Mouse (Mus musculus): ENCODE measurements around the gene Dad1. TPM values are rescaled to one million over a fixed set of nuclear protein-coding genes. Genes with fewer than 3 reads are reported as not detected.

The Dad1 gene
- polyA plus RNA-seq, 1 experiment from 2014 or later = 237 TPM

DNA sequence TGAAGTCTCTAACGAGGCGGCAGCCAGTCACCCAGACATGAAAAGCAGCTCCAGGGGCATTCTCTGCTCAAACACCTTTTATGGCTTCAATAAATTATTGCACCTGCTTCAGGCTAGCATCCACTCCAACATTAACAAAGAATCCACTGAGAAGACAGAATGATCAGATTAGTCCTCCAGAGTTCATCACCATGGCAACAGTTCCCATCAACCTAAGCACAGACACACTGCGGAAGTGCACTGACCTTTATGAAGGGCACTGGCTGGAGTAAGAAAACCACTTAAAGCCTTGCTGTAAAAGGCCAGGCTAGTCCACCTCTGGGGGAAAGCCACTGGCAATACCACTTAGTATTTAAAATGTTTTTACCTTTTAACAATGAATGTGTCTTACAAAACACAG is 9.7 kb downstream of the Dad1 start:
- H3K36me3 ChIP-seq = peaks cover 91% of the 10 kb centered on the region
- no peak overlapping the region for H3K27ac ChIP-seq
- H3K4me2 ChIP-seq = no peak overlapping the region
- 89% methylated on average over 3 of the region's 3 CpGs for WGBS (ENCODE audit: insufficient replicate concordance)
- H3K27me3 ChIP-seq (replicated peaks) = no peaks in the 10 kb centered on the region
- H3K9ac ChIP-seq = no peak overlapping the region
- H3K9me3 ChIP-seq (replicated peaks) = no peaks in the 10 kb centered on the region
- no peak for ATAC-seq
- no peak overlapping the region for H3K4me3 ChIP-seq
- peaks cover 12% of the 10 kb centered on the region for H3K4me1 ChIP-seq

DNA sequence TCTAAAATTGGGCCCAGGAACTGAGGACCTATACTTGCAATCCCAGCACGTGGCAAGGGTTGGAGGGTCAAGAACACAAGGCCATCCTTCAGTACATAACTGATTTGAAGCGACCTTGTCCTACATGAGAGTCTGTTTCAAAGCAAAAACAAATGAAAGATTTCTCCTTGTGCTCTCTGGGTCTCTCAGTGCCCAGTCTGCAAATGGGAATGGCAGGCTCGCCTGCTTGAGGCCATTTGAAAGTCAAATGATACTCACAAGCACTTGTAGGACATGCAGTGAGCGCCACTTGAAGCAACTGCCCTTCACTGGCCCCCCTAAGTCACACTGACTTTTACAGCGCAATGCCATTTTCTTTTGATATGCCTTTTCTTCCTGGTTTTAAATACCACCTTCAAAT is 13.4 kb downstream of the Dad1 start:
- H3K9ac ChIP-seq = no peak overlapping the region
- no peaks in the 10 kb centered on the region for H3K4me1 ChIP-seq
- H3K36me3 ChIP-seq = peaks cover 91% of the 10 kb centered on the region
- ATAC-seq = no peak
- no peak overlapping the region for H3K4me2 ChIP-seq
- H3K27ac ChIP-seq = no peak overlapping the region
- no peaks in the 10 kb centered on the region for H3K27me3 ChIP-seq (replicated peaks)
- no peak overlapping the region for H3K4me3 ChIP-seq
- H3K9me3 ChIP-seq (replicated peaks) = no peaks in the 10 kb centered on the region
- 82% methylated on average over 5 of the region's 5 CpGs for WGBS (ENCODE audit: insufficient replicate concordance)

DNA sequence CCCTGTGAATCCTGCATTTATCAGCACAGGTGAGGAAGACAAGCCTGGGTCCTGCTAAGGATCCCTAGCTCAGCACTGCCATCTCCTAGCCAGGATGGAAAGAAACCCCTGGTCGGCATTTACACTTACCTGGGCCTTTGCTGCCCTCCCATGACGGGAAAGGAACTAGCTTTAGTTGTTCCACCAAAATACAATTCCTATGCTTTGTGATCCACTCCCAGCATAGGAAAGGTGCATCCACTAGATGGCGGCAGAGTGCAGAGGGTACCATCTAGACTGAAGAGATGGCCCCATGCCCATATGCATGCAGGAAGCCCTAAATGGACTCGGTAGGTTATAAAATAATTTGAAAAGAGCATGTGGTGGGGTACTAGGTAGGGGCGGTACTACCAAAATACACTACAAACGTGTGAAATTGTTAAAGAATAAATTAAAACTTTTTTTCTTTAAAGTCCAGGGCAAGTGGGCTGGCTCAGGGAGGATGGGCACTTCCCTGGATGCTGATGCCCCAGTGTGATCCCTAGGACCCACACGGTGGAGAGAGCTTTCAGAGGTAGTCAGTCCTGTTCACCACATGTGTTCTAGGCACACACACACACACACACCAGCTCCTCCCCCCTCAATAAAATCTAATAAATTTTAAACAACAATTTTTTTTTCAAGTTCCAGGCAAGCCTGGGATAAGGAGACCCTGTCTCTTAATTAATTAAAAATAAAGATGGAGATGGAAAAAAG is 14.7 kb downstream of the Dad1 start:
- Histone ChIP-seq H3K27ac (no peak overlapping the region), H3K9me3 (replicated peaks) (no peaks in the 10 kb centered on the region), H3K4me2 (no peak overlapping the region), H3K4me3 (no peak overlapping the region), H3K9ac (no peak overlapping the region), H3K27me3 (replicated peaks) (no peaks in the 10 kb centered on the region), H3K4me1 (peaks cover 4% of the 10 kb centered on the region; the same call in 1 of the 2 replicates), H3K36me3 (peaks cover 94% of the 10 kb centered on the region)
- ATAC-seq = 0 out of 2 replicates have a peak, but pooled peaks have one; percentile 42
- WGBS (ENCODE audit: insufficient replicate concordance) = 31% methylated on average over 7 of the region's 7 CpGs

DNA sequence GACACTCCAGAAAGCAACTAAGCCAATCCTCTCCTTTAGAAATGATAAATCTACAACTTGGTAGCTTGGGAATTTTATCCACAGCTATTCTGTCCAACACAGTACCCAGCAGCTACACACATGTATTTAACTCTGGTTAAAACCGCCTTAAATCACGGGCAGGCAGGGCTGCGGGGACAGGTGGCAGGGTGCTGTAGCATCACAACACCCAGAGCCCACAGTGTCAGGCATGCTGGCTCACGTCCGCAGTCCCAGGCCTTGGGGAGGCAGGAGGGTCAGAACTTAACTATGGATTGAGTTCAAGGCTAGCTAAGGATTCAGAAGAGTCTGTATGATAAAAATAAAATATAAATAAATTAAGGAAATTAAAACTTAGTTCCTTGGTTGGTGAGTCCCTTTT is 17.0 kb downstream of the Dad1 start:
- Histone ChIP-seq H3K4me3 (no peak overlapping the region), H3K9me3 (replicated peaks) (no peaks in the 10 kb centered on the region), H3K36me3 (peaks cover 74% of the 10 kb centered on the region), H3K27ac (no peak overlapping the region), H3K4me2 (no peak overlapping the region), H3K4me1 (peaks cover 26% of the 10 kb centered on the region), H3K9ac (no peak overlapping the region), H3K27me3 (replicated peaks) (no peaks in the 10 kb centered on the region)
- no peak for ATAC-seq
- 80% methylated on average over 5 of the region's 5 CpGs for WGBS (ENCODE audit: insufficient replicate concordance)

DNA sequence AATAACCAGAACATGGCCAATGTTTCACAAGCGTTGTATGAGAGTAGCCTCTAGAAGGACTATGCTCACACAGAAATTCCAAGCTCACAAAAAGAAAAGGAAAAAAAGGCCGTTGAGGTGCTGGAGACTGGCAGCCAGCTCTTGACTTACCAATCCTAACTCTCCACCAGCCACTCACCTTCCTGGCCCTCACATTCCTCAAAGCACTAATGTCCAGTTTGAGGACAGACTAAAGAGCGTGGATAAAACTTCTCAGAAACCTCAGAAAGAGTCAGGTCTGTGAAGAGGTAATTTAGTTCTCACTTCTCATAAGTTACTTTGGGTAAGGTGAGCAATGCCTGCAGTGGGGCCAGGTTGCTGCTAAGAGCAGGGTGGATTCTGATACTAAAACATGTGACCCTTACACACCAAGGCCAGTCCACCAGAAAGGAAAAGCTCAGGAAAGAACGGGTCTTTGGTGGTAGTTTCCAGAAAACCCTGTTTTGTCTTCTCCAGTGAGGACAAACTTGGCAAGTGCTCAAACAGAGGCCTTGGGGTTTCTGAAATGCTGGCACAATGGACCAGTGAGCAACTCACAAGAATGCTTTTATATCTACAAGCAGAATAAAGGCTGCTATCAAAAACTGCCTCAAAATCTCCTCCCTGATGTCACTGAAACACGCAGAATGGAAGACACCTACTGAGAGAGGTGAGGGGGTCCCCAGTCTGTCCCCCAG is 17.9 kb downstream of the Dad1 start:
- ATAC-seq = no peak
- H3K4me3 ChIP-seq = no peak overlapping the region
- H3K4me2 ChIP-seq = no peak overlapping the region
- no peak overlapping the region for H3K9ac ChIP-seq
- peaks cover 65% of the 10 kb centered on the region for H3K36me3 ChIP-seq
- H3K4me1 ChIP-seq = peaks cover 31% of the 10 kb centered on the region
- 83% methylated on average over 5 of the region's 5 CpGs for WGBS (ENCODE audit: insufficient replicate concordance)
- H3K9me3 ChIP-seq (replicated peaks) = no peaks in the 10 kb centered on the region
- peaks cover 5% of the 10 kb centered on the region for H3K27me3 ChIP-seq (replicated peaks)
- H3K27ac ChIP-seq = no peak overlapping the region

DNA sequence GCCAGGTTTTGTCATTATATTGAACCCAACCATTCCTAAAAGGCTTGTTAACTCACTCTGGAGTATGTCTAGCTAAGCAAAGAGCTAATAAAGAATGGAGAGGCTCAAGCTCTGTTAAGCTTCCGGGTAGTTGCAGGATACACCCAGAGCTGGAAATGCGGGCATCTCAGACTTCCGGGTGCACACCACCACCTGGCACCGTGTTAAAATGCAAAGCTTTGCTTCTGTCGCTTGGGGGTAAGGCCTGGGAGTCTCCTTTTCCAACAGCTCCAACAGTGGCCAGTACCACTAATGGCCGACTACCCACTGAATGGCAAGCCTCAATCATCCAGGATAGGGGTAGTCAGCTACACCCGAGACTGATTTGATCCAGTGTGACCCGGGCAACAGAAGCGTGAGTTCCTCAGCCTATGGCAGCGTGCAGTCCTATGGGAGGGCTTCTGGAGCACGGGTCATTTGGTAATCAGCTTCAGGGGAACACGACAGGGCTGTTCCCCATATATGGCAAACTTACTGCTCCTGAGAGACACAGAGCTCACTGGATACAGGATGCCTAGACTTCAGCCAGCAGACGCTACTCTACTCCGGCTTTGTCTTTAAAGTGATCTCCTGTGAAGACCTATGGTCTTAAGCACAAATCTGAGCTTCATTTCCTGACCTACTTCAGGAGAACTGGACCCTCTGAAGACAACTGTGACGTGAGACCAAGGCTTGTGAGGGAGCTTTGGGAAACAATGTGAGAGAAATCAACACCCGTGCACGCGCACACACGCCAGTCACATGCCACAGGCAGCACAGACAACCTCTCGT is 19.5 kb downstream of the Dad1 start:
- Histone ChIP-seq H3K27ac (no peak overlapping the region), H3K9me3 (replicated peaks) (no peaks in the 10 kb centered on the region), H3K9ac (no peak overlapping the region), H3K27me3 (replicated peaks) (peaks cover 14% of the 10 kb centered on the region), H3K36me3 (peaks cover 52% of the 10 kb centered on the region), H3K4me3 (no peak overlapping the region), H3K4me1 (peaks cover 31% of the 10 kb centered on the region), H3K4me2 (no peak overlapping the region)
- ATAC-seq = no peak
- WGBS (ENCODE audit: insufficient replicate concordance) = 80% methylated on average over 20 of the region's 20 CpGs

DNA sequence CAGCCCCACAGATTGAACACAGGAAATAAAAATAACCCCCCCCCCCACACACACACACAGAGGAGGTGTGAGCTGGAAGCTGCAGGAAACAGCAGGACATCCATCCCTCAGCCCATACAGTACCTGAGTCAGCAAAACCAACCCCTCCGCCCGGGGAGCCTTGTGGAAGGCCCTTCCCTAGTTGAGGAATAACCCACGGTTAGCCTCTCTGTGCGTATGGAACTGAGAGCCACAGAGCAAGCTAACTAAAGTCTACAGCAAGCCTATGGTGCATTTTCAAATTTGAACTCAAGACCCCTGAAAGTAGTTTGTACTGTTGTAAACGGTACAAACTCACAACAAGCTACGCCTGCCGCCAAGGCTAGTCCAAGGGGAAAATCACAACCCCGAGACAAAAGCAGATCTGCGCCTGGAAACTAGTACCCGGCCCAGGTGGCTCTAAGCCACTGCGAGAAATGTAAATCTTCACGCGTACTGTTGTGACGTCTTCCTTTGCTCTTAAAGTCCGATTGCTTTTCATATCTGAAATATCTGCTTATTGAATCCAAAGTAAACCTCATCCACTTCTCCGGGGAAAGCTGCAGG is 20.3 kb downstream of the Dad1 start:
- peaks cover 39% of the 10 kb centered on the region for H3K4me1 ChIP-seq
- no peak overlapping the region for H3K4me3 ChIP-seq
- H3K36me3 ChIP-seq = peaks cover 45% of the 10 kb centered on the region
- WGBS (ENCODE audit: insufficient replicate concordance) = 65% methylated on average over 16 of the region's 16 CpGs
- peak overlapping the region; percentile 31 for H3K4me2 ChIP-seq
- H3K9me3 ChIP-seq (replicated peaks) = no peaks in the 10 kb centered on the region
- H3K27me3 ChIP-seq (replicated peaks) = peaks cover 22% of the 10 kb centered on the region
- no peak overlapping the region for H3K9ac ChIP-seq
- ATAC-seq = no peak
- H3K27ac ChIP-seq = peak overlapping the region; percentile 64

DNA sequence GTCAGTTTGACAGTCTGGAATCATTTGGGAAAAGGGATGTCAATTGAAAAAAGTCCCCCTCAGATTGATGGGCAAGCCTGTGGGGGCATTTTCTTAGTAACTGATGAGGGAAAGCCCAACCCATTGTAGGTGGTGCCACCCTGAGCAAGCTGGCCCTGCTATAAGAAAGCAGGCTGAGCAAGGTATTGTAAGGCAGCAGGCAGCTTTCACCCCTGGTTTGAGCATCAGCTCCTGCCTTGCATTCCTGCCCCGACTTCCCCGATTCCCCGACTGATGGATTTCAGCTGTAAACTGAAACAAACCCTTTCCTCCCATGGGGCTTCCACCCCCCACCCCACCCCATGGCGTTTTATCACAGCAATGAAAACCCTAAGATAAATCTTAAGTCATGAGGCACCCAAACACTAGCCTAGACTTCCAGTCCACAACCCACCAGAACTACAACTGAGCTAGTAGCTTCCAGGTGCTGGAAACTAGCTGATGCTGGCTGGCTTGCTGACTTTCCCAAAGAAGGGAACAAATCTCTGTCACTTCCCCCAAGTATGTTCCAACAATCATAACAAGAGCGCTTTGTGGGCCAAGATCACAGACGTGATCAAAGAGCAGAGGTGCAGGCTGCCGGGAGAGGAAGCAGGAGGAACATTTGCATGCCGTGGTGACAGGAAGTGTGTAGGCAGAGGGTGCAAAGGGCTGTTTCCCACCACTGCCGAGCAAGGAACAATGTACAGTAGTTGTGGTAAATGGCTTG is 20.9 kb downstream of the Dad1 start:
- no peaks in the 10 kb centered on the region for H3K9me3 ChIP-seq (replicated peaks)

DNA sequence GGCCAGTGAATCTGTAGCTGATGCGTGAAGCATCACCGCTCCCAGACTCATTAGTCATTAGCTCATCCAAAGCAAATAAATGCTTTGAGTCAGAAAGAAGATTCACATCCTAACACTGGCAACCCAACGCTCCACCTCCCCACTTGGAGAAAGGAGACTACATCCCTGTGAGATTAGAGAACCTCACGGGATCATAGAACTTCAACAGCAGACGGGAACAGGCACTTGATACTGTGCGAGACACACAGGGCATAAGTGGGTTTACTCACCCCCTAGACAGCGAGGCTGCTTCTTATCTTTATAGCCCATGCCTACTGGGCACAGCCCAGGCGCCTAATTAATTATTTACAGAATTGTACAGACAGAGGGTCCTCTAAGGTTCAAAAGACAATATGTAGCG is 21.8 kb downstream of the Dad1 start:
- WGBS (ENCODE audit: insufficient replicate concordance) = 46% methylated on average over 9 of the region's 9 CpGs
- H3K4me2 ChIP-seq = no peak overlapping the region

More for the DNA sequence above, 20.9 kb downstream of the Dad1 start:
- peak overlapping the region; percentile 64 for H3K27ac ChIP-seq
- 12% methylated on average over 9 of the region's 9 CpGs for WGBS (ENCODE audit: insufficient replicate concordance)
- H3K4me1 ChIP-seq = peaks cover 46% of the 10 kb centered on the region
- H3K4me2 ChIP-seq = peak overlapping the region; percentile 31
- H3K4me3 ChIP-seq = no peak overlapping the region
- ATAC-seq = no peak
- H3K27me3 ChIP-seq (replicated peaks) = peaks cover 24% of the 10 kb centered on the region
- H3K9ac ChIP-seq = no peak overlapping the region
- H3K36me3 ChIP-seq = peaks cover 39% of the 10 kb centered on the region

DNA sequence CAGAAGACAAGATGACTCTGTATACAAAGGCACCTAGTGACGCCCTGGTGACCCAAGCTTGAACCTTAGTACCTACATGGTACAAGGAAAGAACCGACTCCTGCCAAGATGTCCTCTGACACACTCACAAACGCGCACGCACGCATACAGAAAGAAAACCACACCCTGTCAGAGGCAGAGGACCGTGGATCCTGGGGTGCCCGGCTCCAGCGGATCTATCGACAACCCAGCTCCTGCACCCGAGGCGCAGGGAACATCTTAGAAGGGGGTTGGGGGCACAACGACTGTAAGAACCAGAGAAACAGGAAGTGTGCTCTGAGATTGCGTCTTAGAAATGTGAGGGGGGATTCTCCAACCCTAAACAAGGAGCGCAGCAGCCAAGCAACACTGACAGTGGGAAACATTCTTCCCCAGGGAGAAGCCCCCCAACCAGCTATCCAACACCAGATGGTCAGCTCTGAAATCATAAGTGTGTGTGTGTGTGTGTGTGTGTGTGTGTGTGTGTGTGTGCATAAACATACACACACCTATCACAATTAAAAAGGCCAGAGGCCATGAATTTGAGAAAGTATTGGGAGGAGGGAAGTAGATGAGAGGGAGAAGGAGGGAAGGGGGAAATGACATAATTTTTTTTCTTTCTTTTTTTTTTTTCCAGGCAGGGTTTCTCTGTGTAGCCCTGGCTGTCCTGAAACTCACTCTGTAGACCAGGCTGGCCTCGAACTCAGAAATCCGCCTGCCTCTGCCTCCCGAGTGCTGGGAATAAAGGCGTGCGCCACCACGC is 22.5 kb downstream of the Dad1 start:
- WGBS (ENCODE audit: insufficient replicate concordance) = 65% methylated on average over 21 of the region's 21 CpGs
- Histone ChIP-seq H3K4me2 (no peak overlapping the region), H3K27ac (no peak overlapping the region), H3K36me3 (peaks cover 25% of the 10 kb centered on the region), H3K4me3 (no peak overlapping the region), H3K9ac (no peak overlapping the region), H3K27me3 (replicated peaks) (peaks cover 24% of the 10 kb centered on the region), H3K4me1 (peaks cover 61% of the 10 kb centered on the region), H3K9me3 (replicated peaks) (no peaks in the 10 kb centered on the region)
- ATAC-seq = no peak

More for the DNA sequence above, 21.8 kb downstream of the Dad1 start:
- Histone ChIP-seq H3K27me3 (replicated peaks) (peaks cover 24% of the 10 kb centered on the region), H3K36me3 (peaks cover 33% of the 10 kb centered on the region), H3K9me3 (replicated peaks) (no peaks in the 10 kb centered on the region), H3K4me1 (peaks cover 53% of the 10 kb centered on the region), H3K4me3 (no peak overlapping the region), H3K9ac (no peak overlapping the region), H3K27ac (no peak overlapping the region)
- ATAC-seq = no peak
